Mouse (Mus musculus) MN1 (cell line): ENCODE measurements at regions not wholly inside any gene's neighbourhood (a gene's known extent, or its start where the extent isn't known, plus 50 kb on each side); places are given as distances from the start of the nearest gene placed in this dataset.
"Not testable (repeated sequence)": the region's sequence is repeated elsewhere in the genome, so short reads cannot be mapped to it uniquely, and the experiment has no call there.

Experiments
- DNase-seq: peaks from one replicate; pipeline ENCODE4 v3.0.0-alpha.2; 2016; ENCODE audit warnings: low spot score

- no peak for DNase-seq
Measured at GRCm38 (mm10) chr2:78094921-78095320, 148.7 kb upstream of the Cwc22 start.

- no peak for DNase-seq
Measured at GRCm38 (mm10) chr2:78064321-78065037, 118.3 kb upstream of the Cwc22 start.

GRCm38 (mm10) chr2:78059801-78060416 is 113.7 kb upstream of the Cwc22 start:
- DNase-seq: no peak

GRCm38 (mm10) chr2:78058988-78059387 is 112.8 kb upstream of the Cwc22 start:
- DNase-seq: no peak

GRCm38 (mm10) chr2:78053910-78054309 is 107.7 kb upstream of the Cwc22 start:
- DNase-seq: no peak

GRCm38 (mm10) chr2:78050542-78050941 is 104.4 kb upstream of the Cwc22 start:
- DNase-seq: no peak

GRCm38 (mm10) chr2:78049248-78049874 is 103.2 kb upstream of the Cwc22 start:
- peak; percentile 47 for DNase-seq

- no peak for DNase-seq
Measured at GRCm38 (mm10) chr2:78048706-78049055, 102.5 kb upstream of the Cwc22 start.

- DNase-seq: peak; percentile 18
Measured at GRCm38 (mm10) chr2:78048030-78048705, 102.0 kb upstream of the Cwc22 start.

GRCm38 (mm10) chr2:78027319-78027718 is 81.1 kb upstream of the Cwc22 start:
- no peak for DNase-seq

- DNase-seq: no peak
Measured at GRCm38 (mm10) chr2:78026808-78027207, 80.6 kb upstream of the Cwc22 start.

- no peak for DNase-seq
Measured at GRCm38 (mm10) chr2:78025651-78026435, 79.7 kb upstream of the Cwc22 start.

- no peak for DNase-seq
Measured at GRCm38 (mm10) chr2:78024981-78025565, 78.9 kb upstream of the Cwc22 start.

- DNase-seq: no peak
Measured at GRCm38 (mm10) chr2:78023916-78024685, 77.9 kb upstream of the Cwc22 start.

- DNase-seq: no peak
Measured at GRCm38 (mm10) chr2:78023416-78023815, 77.2 kb upstream of the Cwc22 start.

GRCm38 (mm10) chr2:78022756-78023155 is 76.6 kb upstream of the Cwc22 start:
- DNase-seq: no peak

- peak; percentile 23 for DNase-seq
Measured at GRCm38 (mm10) chr2:78021905-78022304, 75.7 kb upstream of the Cwc22 start.

- no peak for DNase-seq
Measured at GRCm38 (mm10) chr2:78021356-78021900, 75.3 kb upstream of the Cwc22 start.

- no peak for DNase-seq
Measured at GRCm38 (mm10) chr2:78020516-78020915, 74.3 kb upstream of the Cwc22 start.

- no peak for DNase-seq
Measured at GRCm38 (mm10) chr2:78019916-78020315, 73.7 kb upstream of the Cwc22 start.

GRCm38 (mm10) chr2:78012441-78012840 is 66.3 kb upstream of the Cwc22 start:
- DNase-seq: not testable (repeated sequence)
